Mouse (Mus musculus) erythroblast, embryonic 14.5 days (primary cell): ENCODE data around the gene Dnaja1.

Source experiments
- GATA1 ChIP-seq: IDR thresholded peaks from 2 replicates; pipeline ENCODE4 v1.6.1; 2012; ENCODE audit warnings: low read length, inconsistent platforms, mixed read lengths
- TAL1 ChIP-seq: IDR thresholded peaks from 3 replicates; pipeline ENCODE4 v1.6.1; 2012; ENCODE audit warnings: low read length, inconsistent platforms, mixed read lengths

DNA sequence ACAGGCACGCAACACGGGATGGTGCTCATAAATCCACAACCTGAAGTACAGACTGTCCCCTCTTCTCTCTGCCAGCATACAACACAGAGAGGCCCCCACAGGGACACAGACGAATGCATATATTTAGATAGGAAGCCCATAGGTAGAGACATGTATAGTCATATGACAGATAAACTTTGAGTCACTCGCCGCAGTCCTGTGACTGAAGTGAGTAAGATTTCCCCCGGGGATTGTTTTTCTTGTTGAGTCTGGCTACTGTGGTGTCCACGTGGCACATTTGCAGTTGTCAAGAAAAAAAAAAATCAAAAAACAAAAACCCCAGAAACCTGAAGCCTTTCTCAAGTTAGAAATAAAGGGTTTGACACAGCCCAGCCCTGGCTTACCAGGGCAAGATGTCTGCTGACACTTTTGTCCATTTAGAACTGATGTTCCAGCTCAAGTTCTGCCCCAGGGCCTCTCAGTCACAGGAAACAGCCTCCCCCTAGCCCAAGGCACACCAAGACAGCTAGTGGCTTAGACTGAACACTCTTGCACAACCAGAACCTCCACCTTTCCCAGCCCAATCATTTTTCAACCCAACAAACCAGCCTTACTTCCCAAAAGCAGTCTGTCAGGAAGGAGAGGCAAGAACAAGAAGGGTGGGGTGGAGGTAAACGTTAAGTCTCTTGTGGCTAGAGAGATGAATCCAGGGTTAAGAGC is 60.0 kb downstream of the Dnaja1 start:
- TF ChIP-seq GATA1 (no peak), TAL1 (no peak)
